Mouse (Mus musculus) kidney, postnatal 36 days (tissue): ENCODE measurements around the gene Olfr1395.
A peak's percentile ranks its signal among the peaks of the same experiment; 100 is the strongest.
"Not testable (repeated sequence)": the region's sequence is repeated elsewhere in the genome, so short reads cannot be mapped to it uniquely, and the experiment has no call there.

Experiments used
- DNase-seq, 2 experiments: peaks; one replicate each; pipeline ENCODE4 v3.0.0; 2021 to 2022; ENCODE audit warnings: mixed read lengths in 2 of 2

The Olfr1395 gene

DNA sequence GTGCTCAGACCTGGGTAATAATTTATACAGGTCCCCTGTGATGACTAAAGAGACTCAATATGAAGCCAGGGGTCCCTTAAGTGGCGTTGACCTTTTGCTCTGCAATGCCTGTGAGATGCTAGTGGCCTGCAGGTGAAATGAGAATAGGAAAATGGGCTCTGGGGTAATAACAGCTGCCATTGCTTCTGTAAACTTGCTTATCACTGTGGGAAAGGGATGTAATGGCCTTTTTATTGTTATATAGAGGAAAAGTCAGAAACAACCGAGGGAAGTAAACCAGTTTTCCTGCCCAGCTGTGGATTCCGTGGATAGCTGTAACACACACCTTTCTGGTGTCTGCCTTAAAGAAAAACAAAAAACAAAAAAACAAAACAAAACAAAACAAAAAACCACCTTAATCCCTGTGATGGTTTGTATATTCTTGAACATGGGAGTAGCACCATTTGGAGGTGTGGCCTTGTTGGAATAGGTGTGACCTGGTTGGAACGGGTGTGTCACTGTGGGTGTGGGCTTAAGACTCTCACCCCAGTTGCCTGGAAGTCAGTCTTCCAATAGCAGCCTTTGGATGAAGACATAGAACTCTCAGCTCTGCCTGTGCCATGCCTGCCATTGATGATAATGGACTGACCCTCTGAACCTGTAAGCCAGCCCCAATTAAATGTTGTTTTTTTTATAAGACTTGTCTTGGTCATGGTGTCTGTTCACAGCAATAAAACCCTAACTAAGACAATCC lies 34.1 kb downstream of the Olfr1395 start:
- DNase-seq = not testable (repeated sequence)

DNA sequence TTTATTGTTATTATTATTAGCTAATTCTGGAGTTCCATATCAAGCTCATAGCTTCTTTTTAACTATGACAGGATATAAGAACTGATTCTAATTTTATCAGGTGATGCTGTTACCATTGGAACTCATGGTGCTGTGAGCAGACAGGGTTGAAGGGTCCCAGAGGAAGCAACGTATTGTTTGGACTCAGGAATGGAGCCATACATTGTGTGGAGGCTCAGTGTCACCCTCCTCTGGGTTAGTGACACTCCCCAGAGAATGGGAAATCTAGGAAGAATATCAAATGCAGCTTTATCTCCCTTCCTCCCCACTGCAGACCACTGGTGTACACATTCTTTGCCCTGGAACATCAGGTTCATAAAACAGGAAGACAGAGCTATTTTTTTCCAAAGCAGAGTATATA lies 41.1 kb downstream of the Olfr1395 start:
- DNase-seq = no peak

DNA sequence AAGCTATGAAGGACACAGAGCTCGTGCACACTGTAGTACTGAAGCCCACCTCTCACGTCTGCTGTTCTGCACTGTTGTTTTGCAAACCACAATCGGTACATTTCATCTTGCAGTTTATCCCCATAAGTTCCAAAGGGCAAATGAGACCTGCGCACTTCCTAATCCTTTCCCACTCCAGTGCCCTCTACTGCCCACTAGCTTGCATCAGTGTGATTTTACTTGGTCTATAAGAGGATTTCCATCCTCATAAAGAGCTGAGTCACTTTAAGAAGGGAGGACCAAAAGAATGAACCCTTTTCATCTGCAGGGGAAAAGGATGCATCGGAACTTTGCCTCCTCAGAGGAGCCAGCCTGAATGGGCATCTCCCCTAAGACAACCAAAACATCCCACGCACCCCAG lies 44.4 kb downstream of the Olfr1395 start:
- DNase-seq = no peak

DNA sequence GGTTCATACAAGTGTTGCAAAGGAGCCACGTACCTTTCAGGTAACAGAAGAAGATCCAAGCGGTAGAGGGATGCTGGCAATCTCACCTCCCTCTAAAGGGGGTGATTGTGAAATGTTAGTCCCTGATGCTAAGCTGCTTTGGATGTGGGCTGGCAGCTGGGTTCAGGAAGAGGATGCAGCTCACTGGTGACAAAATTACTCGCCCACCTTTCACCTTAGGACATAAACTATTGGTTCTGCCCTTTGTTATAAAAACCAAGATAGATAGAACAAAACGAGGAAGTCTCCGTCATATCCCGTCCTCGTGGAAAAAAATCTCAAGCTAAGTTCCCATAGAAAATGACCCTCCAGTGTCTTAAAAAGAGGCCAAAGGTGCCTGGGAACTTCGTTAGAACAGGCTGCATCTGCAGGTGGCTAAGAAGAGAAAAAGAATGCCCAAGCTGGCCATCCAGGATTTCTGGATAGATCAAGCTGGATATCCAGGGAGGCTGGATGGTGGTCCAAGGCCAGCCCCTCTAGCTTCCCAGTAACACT lies 44.9 kb downstream of the Olfr1395 start, which contains the start of gene Btnl9:
Btnl9 (minus strand) TSS at position 205 of the 534 bp plus-strand sequence.
- no peak for DNase-seq

DNA sequence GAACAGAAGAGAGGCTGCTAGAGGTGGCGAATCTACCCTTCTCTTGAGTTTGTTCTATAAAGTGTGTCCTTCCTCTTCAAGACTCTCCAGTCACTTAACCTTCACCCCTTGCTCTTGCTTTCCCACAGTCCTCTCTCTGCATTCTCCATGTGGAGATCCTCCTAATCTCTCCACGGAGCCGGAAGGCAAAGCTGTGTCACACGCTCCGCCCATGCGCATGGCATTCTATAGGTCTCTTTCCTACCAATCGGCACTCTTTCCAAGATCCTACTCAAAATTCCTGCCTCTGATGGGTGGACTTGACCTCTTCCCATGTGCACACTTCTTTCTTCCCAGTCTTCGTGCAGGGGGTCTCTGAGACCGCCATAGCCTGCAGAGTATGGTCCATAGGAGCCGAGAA lies 45.6 kb downstream of the Olfr1395 start:
- no peak for DNase-seq

- peak; percentile 75 to 91 for DNase-seq
Measured at GRCm38 (mm10) chr11:49189737-49190136, 47.7 kb downstream of the Olfr1395 start.

GRCm38 (mm10) chr11:49191083-49191482 lies 49.0 kb downstream of the Olfr1395 start:
- DNase-seq = no peak

DNA sequence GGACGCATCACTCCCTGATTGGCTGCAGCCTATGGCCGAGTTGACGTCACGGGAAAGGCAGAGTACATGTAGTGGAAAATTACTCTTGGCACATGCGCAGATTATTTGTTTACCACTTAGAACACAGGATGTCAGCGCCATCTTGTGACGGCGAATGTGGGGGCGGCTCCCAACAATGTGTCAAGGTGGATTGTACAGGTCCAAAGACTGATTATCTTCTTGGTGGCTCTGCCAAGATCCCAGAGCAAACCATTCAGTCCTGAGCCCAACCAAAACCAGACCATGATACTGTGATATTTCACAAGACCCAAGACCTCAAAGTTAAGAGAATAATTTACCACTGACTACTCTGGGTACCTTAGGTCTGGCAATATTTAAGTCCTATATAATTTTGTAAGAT lies 52.7 kb downstream of the Olfr1395 start:
- DNase-seq = not testable (repeated sequence)

DNA sequence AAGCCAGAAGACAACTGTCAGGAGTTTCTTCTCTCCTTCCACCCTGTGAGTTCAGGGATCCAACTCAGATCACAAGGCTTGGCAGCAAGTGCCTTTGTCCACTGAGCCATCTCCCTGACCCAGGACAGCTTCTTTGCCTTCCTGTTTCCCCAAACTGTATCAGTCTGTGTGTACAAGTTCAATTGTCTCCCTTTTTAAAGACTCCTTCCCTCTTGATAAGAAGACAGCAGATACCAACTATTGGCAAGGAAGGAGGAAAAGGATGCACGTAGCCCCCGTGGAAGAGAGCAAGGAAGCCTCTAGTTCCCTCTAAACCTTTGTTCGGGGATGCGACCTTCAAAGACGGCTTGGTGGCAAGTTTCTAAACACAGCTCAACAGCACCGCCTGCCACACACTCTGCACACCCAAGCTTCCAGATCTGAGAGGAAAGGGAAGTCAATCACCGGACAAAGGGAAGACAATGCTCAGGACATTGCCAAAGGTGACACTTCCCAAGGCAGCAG lies 53.8 kb downstream of the Olfr1395 start:
- DNase-seq = peak; percentile 43
